Mouse (Mus musculus) adipocyte (in vitro differentiated cells): Measurements from ENCODE around the gene Wdr43.

Experiments used
- DNase-seq: peaks from one replicate; pipeline ENCODE4 v3.0.0-alpha.2; 2016; ENCODE audit warnings: low spot score

Wdr43 gene

GRCm38 (mm10) chr17:71705550-71706480, 90.1 kb downstream of the Wdr43 start:
- DNase-seq, result no peak

GRCm38 (mm10) chr17:71707715-71708114, 92.0 kb downstream of the Wdr43 start:
- DNase-seq, result no peak
